Mouse (Mus musculus) embryonic fibroblast, embryonic 13.5 days (primary cell): ENCODE results near the gene Tspo2. TPM values are rescaled to one million over a fixed set of nuclear protein-coding genes. Genes with fewer than 3 reads are reported as not detected.

Experiments used
- H3K27ac ChIP-seq: 2 replicates; pipeline ENCODE4 v1.5.1; 2012; ENCODE audit warnings: low read length, control low read depth, inconsistent platforms; ENCODE audit not compliant: insufficient read depth
- H3K4me1 ChIP-seq: 2 replicates; pipeline ENCODE4 v1.6.1; 2011; ENCODE audit warnings: low read length; ENCODE audit not compliant: control insufficient read depth, insufficient read depth
- H3K4me3 ChIP-seq: 2 replicates; pipeline ENCODE4 v1.5.1; 2011; ENCODE audit warnings: mild to moderate bottlenecking, control low read depth, low read length; ENCODE audit not compliant: insufficient read depth
- CTCF ChIP-seq: IDR thresholded peaks from 2 replicates; pipeline ENCODE4 v1.5.1; 2011; ENCODE audit warnings: mild to moderate bottlenecking, control low read depth, low read length, moderate library complexity, borderline replicate concordance; ENCODE audit not compliant: insufficient read depth
- POLR2A ChIP-seq: IDR thresholded peaks from 2 replicates; pipeline ENCODE4 v1.6.1; 2011; ENCODE audit warnings: low read depth, mild to moderate bottlenecking, control low read depth, low read length, moderate library complexity
- polyA plus RNA-seq: library from polyadenylated mRNA; stranded (reverse); fragments of >200 nt; gene quantifications from 2 replicates; pipeline ENCODE4 v1.2.4, GENCODE M21; 2011; ENCODE audit warnings: low read depth; ENCODE audit not compliant: missing spikeins, insufficient read length

The Tspo2 gene
- polyA plus RNA-seq, 1 experiment: not detected

DNA sequence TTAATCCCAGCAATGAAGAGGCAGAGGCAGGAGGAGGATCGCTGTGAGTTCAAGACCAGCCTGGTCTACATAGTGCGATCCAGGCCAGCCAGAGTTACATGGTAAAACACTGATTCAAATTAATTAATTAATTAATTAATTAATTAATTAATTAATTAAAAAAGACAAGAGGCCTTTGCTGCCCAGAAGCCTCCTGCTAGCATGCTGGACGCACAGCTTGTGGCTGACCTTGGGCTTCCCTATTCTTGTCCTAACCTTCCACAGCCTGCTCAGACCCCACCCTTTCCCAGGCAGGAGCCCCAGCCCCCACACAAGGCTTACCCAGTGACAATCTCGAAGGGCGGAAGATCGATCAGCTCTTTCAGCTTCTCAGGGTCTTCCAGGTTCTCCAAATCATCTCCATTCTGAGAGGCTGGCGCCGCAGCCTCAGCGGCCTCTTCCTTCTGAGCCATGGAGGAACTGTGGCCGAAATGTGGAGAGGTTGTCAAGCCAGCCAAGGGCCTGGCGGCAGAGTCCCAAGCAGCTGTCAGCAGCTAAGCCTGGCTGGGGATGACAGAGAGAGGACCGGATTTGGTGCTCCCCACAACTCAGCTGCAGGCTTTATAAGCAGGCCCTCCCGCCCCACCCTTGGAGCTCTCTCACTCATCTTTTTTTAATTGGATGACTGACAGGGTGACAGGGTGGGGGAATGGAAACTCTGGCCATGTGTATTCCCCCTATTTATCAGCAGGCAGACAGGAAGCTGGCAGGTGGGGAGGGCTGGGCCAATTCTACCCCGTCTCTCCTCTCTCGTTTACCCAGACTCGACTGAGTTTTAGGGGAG, 19.0 kb downstream of the Tspo2 start, which contains the start of gene Apobec2:
Gene Apobec2, minus strand, starts transcription at position 773 of the 823 bp plus-strand sequence.
- Histone ChIP-seq H3K27ac (no peak within 1 kb of the TSS), H3K4me1 (no peaks in the 10 kb centered on the region), H3K4me3 (no peak within 1 kb of the TSS)
- no peak for TF ChIP-seq CTCF
- TF ChIP-seq POLR2A: no peak

DNA sequence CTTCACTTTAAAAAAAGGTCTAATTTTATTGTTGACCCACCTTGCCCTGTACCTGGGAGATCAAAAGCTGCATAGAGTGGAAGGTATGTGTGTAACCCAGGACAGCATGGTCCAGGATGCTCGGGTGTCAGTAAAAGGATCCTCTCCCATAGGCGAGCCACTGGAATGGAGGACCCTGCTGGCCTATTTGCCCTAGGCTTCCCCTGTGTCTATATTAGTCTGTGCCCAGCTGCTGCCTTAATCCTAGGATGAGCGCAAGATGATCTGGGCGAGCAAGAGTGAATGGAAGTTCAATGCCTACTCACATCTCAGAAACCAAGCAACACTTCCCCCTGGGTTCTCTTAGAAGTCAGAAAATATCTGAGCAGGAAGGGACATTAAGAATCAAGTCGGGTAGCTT, 20.3 kb downstream of the Tspo2 start:
- H3K27ac ChIP-seq: no peak overlapping the region
- TF ChIP-seq CTCF (no peak), POLR2A (no peak)

DNA sequence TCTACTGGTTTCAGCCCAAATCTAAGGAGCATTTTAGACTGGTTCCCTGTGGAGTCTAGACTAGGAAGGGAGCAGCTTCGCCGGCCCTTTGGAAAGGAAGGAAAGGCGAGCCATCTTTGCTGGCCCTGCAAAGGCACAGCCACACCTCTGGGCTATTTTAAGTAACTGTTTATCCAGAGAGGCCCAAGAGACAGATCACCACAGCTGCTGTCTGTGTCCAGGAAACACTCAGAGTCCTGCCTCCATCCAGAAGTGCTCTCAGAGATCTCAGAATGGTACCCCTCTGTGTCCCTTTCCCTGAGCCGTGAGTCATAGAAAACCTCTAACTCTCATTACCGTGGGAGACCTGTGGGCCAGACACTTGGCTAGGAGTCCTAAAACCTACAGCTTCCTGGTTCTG, 20.9 kb downstream of the Tspo2 start:
- no peak for TF ChIP-seq CTCF
- TF ChIP-seq POLR2A: no peak
- H3K4me1 ChIP-seq: no peaks in the 10 kb centered on the region
- H3K4me3 ChIP-seq: no peak overlapping the region
- H3K27ac ChIP-seq: no peak overlapping the region

More for the DNA sequence above, 20.3 kb downstream of the Tspo2 start:
- Histone ChIP-seq H3K4me1 (no peaks in the 10 kb centered on the region), H3K4me3 (no peak overlapping the region)

DNA sequence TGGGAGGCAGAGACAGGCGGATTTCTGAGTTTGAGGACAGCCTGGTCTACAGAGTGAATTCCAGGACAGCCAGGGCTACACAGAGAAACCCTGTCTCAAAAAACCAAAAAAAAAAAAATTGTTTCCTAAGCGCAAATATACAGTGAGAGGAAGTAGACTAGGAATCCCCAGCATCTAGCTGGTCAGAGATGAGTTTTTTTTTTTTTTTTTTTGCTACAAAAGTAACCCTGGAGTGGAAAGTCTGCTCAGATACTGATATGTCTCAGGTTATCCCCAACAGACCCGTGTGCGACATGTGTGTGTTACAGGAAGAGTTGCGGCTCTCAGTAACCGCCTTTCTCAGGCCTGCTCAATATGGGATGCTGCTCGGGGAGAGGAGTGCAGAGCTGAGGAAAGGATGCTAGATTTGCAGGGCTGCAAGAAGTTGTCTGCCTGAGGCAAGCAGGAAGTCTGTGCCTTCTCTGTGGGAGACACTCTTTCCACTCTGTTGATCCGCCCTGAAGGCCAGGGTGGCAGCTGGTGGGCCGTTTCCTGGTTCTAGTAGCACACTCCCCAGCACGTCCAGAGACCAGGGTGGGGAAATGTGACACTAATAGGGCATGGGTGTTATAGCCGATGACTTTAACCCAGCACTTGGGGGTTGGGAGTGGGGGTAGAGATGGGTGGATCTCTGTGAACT, 23.3 kb downstream of the Tspo2 start:
- Histone ChIP-seq H3K4me1 (no peaks in the 10 kb centered on the region), H3K27ac (no peak overlapping the region), H3K4me3 (no peak overlapping the region)
- no peak for TF ChIP-seq CTCF
- no peak for TF ChIP-seq POLR2A

DNA sequence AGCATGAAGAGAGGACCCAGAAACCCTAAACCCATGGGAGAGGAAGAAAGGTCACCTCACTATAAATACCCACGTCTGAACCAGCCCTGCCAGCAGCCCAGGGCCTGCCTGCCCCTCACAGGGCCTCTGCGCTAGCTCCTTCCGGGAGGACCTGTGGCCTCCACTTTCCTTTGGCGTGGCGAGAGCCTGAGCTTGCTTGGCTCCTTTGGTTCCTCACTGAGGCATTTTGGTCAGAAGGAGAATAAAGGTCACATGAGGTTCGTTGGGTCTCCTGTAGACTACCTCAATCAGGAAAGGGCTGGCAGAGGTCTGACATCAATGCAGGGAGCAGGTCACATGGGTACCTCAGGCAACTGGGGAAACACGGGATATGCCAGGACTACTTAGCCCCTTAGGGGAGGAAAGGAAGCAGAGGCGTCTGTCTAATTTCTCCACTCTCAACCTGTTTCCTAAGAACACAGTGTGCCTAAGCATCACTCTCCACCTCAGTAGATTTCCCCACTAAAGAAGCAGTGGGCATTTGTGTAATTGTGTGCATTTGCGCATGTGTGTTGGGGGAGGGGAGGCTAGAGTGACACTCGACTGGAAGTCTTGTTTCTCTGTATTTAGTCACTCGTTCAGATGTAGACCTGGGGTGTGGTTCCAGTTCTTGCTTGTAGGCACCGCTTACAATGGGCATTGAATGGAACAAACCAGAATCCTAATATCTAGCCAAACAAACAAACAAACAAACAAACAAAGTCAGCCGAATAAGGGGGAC, 24.2 kb downstream of the Tspo2 start:
- H3K27ac ChIP-seq: no peak overlapping the region

DNA sequence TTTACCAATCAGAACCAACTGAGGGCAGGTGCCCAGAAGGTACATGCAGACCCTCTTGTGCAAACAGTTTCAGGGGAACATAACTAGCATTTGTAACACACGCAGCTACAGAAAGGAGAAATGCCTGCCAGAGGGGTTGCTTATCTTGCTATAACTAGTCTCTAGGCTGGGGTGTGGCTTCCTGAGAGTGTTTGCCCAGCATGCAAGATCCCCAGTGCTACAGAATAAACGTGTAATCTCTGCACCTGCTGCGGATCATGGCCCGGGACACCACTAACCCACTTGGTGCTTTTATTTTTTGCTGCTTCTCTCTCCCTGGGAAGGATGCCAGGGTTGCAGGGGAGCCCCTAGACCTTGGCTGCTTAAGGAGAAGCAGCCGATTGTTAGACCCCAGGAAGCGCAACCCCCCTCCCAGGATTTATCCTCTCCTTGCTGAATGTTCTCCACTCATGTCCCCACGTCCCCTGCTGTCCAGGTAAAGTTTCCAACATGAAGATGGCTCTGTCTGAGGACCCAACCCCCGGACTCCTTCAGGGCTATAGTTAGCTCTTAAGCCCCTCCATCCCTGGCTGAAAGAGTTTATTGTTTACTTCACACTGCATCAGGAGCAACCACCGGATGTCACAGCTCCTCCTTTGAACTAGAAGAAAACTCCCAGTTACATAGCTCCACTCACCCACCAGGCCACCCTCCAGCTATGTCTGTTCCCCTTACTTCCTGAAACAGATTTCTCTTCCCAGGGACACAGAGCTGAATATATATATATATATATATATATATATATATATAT, 25.3 kb downstream of the Tspo2 start:
- TF ChIP-seq CTCF (no peak), POLR2A (no peak)
- Histone ChIP-seq H3K27ac (no peak overlapping the region), H3K4me1 (no peaks in the 10 kb centered on the region), H3K4me3 (no peak overlapping the region)

More for the DNA sequence above, 24.2 kb downstream of the Tspo2 start:
- Histone ChIP-seq H3K4me1 (no peaks in the 10 kb centered on the region), H3K4me3 (no peak overlapping the region)
- no peak for TF ChIP-seq CTCF
- TF ChIP-seq POLR2A: no peak

DNA sequence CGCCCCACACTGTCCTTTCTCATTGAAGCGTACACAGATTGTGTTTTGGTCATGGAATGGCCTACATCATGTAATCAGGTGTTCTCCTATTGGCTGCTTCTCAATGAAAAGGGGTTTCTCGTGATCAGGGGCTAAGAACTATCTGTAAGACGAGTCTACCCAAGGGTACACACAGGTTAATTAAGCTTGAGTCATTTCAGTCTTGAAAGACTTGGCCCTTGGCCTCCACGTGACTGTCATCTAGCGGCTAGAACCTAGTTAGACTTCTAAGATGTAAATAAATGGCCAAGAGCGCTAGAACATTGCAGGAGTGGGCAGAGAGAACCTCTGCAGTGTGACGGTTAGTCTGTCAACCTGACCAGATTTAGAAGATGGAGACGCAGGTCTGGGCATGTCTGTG, 27.1 kb downstream of the Tspo2 start:
- no peak overlapping the region for H3K4me3 ChIP-seq
- TF ChIP-seq CTCF (no peak), POLR2A (no peak)
- H3K4me1 ChIP-seq: no peaks in the 10 kb centered on the region
- no peak overlapping the region for H3K27ac ChIP-seq

DNA sequence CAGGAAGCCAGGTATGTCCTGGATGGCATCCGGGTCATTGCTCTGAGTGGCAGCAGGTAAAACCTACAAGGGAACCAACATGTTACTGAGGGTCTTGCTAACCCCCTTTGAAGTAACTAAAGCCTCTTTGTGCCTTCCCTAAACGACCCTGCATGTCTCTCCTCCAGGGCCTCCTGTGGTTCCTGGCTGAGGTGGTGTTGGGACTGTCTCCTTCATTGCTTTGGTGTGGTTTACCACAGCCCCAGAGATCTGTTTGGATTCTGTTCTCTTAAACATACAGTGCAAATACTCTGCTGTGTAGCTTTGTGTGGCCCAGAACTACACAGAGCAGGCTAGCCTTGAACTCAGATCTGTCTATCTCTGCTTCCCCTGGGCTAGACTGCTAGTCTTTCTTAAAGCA, 31.8 kb downstream of the Tspo2 start:
- no peak for TF ChIP-seq POLR2A
- no peak for TF ChIP-seq CTCF

DNA sequence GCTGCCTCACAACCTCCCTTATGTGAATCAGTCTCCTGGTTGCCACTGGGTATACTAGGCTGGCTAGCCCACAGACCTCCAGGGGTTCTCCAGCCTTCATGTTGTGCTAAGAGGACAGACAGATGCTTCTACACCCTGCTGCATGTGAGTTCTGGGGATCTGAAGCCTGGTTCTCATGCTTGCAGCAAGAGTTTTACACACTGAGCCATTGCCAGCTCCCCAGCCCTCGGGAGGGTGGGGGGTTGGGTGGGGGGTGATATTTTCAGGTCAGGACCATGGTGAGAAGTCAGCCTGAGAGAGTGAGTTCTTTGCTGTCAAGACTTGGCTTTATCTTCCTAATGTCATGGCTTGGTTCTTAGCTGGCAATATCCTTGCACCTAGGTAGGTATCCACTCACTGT, 32.5 kb downstream of the Tspo2 start:
- H3K4me3 ChIP-seq: no peak overlapping the region
- H3K27ac ChIP-seq: no peak overlapping the region
- TF ChIP-seq POLR2A (no peak), CTCF (no peak)
- no peaks in the 10 kb centered on the region for H3K4me1 ChIP-seq

More for the DNA sequence above, 31.8 kb downstream of the Tspo2 start:
- H3K4me3 ChIP-seq: no peak overlapping the region
- H3K4me1 ChIP-seq: no peaks in the 10 kb centered on the region
- no peak overlapping the region for H3K27ac ChIP-seq
